Mouse (Mus musculus): ENCODE measurements around the gene Tbcd. TPM values are rescaled to one million over a fixed set of nuclear protein-coding genes. Genes with fewer than 3 reads are reported as not detected.

Gene Tbcd
- polyA plus RNA-seq, 1 experiment from 2014 or later, result 30.2 TPM

Other genes starting within 250 kb of the Tbcd start
- 3.5 and 3.7 TPM in 2 replicates for gene Hexdc, start 247.5 kb upstream of the Tbcd start, polyA plus RNA-seq (2016; fragmentation: Nextera tagmentation; extraction: Ambion mirVana)
- 16.7 and 17.0 TPM in 2 replicates for gene Ogfod3, start 247.2 kb upstream of the Tbcd start, polyA plus RNA-seq (2016; fragmentation: Nextera tagmentation; extraction: Ambion mirVana)
- gene Cybc1, start 222.6 kb upstream of the Tbcd start, polyA plus RNA-seq (2016; fragmentation: Nextera tagmentation; extraction: Ambion mirVana), result 22.4 and 25.2 TPM in 2 replicates
- 120 and 121 TPM in 2 replicates for gene Narf, start 214.7 kb upstream of the Tbcd start, polyA plus RNA-seq (2016; fragmentation: Nextera tagmentation; extraction: Ambion mirVana)
- gene Foxk2, start 192.0 kb upstream of the Tbcd start, polyA plus RNA-seq (2016; fragmentation: Nextera tagmentation; extraction: Ambion mirVana), result 6.2 and 6.5 TPM in 2 replicates
- 29.4 and 31.1 TPM in 2 replicates for gene Wdr45b, start 97.5 kb upstream of the Tbcd start, polyA plus RNA-seq (2016; fragmentation: Nextera tagmentation; extraction: Ambion mirVana)
- 0.63 and 0.87 TPM in 2 replicates for gene Rab40b, start 63.7 kb upstream of the Tbcd start, polyA plus RNA-seq (2016; fragmentation: Nextera tagmentation; extraction: Ambion mirVana)
- gene Fn3krp, start 30.5 kb upstream of the Tbcd start, polyA plus RNA-seq (2016; fragmentation: Nextera tagmentation; extraction: Ambion mirVana), result 20.5 and 21.6 TPM in 2 replicates
- 28.1 and 31.4 TPM in 2 replicates for gene Fn3k, start 17.0 kb upstream of the Tbcd start, polyA plus RNA-seq (2016; fragmentation: Nextera tagmentation; extraction: Ambion mirVana)
- gene Zfp750, start 67.4 kb downstream of the Tbcd start, polyA plus RNA-seq (2016; fragmentation: Nextera tagmentation; extraction: Ambion mirVana), result 0.24 and 0.35 TPM in 2 replicates
- gene B3gntl1, start 221.2 kb downstream of the Tbcd start, polyA plus RNA-seq (2016; fragmentation: Nextera tagmentation; extraction: Ambion mirVana), result 2.5 and 2.9 TPM in 2 replicates
- gene Metrnl, start 249.6 kb downstream of the Tbcd start, polyA plus RNA-seq (2016; fragmentation: Nextera tagmentation; extraction: Ambion mirVana), result 3.7 and 4.8 TPM in 2 replicates

Data from liver, embryonic 12.5 days (tissue).